Mouse (Mus musculus) testis, adult 2 months (tissue): ENCODE measurements around the gene Gm47996. TPM values are rescaled to one million over a fixed set of nuclear protein-coding genes. Genes with fewer than 3 reads are reported as not detected.
"Not testable (repeated sequence)": the region's sequence is repeated elsewhere in the genome, so short reads cannot be mapped to it uniquely, and the experiment has no call there.

Source experiments
- H3K27ac ChIP-seq: fragments of 200-500 bp; 2 replicates; pipeline ENCODE4 v1.5.1; 2012; ENCODE audit warnings: low read depth, low read length; ENCODE audit not compliant: control insufficient read depth, insufficient read depth
- H3K27me3 ChIP-seq: fragments of 200-500 bp; 2 replicates; pipeline ENCODE4 v1.6.1; 2012; ENCODE audit warnings: mild to moderate bottlenecking, low read length, moderate library complexity; ENCODE audit not compliant: control insufficient read depth, insufficient read depth
- H3K36me3 ChIP-seq: fragments of 200-500 bp; 2 replicates; pipeline ENCODE4 v1.6.1; 2012; ENCODE audit warnings: mild to moderate bottlenecking, low read length; ENCODE audit not compliant: control insufficient read depth, insufficient read depth
- H3K4me1 ChIP-seq: fragments of 200-500 bp; 2 replicates; pipeline ENCODE4 v1.6.1; 2012; ENCODE audit warnings: low read length; ENCODE audit not compliant: control insufficient read depth, insufficient read depth
- H3K4me3 ChIP-seq: fragments of 200-500 bp; 2 replicates; pipeline ENCODE4 v1.5.1; 2012; ENCODE audit warnings: low read depth, mild to moderate bottlenecking, low read length, moderate library complexity, mixed read lengths; ENCODE audit not compliant: control insufficient read depth
- CTCF ChIP-seq: fragments of 200-500 bp; IDR thresholded peaks from 2 replicates; pipeline ENCODE4 v1.5.1; 2012; ENCODE audit warnings: low read depth, mild to moderate bottlenecking, inconsistent platforms, low read length, moderate library complexity; ENCODE audit not compliant: control insufficient read depth, insufficient read depth, insufficient replicate concordance
- POLR2A ChIP-seq: fragments of 200-500 bp; IDR thresholded peaks from 2 replicates; pipeline ENCODE4 v1.6.1; 2012; ENCODE audit warnings: low read depth, mild to moderate bottlenecking, inconsistent platforms, low read length, moderate library complexity; ENCODE audit not compliant: control insufficient read depth
- polyA plus RNA-seq: library from polyadenylated mRNA; depleted of rRNA; stranded (reverse); fragments of >200 nt; gene quantifications from 2 replicates; pipeline ENCODE4 v1.2.3, GENCODE M21; 2012

The Gm47996 gene
- polyA plus RNA-seq, 1 experiment, result 0.41 TPM

DNA sequence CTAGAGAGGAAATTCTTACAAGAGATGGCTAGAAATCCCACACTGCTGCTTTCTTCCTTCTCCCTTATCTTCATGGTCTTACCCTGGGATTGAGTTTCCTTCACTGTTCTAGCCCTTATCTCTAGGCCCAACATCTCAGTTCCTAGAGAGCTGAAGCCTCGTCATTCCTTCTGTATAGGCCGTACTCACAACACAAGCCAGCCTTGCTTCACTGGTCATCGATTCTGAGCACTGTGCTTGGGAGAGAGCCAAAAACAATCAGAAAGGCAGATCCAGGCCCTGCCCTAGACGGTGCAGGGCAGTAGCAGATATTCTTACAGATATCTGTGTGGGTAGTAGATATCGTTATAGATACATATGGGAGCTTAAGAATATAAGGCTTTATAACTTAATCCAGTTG, 7.2 kb upstream of the Gm47996 start:
- not testable (repeated sequence) for H3K4me3 ChIP-seq, H3K27me3 ChIP-seq, H3K27ac ChIP-seq, H3K4me1 ChIP-seq, H3K36me3 ChIP-seq

DNA sequence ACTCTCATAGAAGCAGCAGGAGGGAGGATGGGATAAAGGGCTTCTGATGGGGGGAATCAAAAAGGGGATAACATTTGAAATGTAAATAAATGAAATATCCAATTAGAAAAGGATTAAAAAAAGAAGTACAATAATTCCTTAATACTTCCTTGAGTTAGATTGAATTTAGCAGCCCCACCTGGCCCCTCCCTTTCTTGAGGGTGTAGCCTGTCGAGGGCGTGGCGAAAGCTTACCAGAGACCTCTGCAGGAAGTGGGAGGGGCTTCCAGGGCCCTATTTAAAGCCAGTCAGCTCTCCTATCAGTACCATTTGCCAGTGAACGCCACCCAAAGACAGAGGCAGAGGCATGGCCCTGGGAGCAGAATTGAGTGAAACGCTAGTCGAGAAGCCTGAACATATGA, 6.1 kb upstream of the Gm47996 start, which contains the start of gene 3110040M04Rik:
3110040M04Rik (plus strand) TSS at position 304 of the 400 bp plus-strand sequence.
- not testable (repeated sequence) for H3K27me3 ChIP-seq, H3K27ac ChIP-seq, H3K4me1 ChIP-seq, H3K36me3 ChIP-seq, H3K4me3 ChIP-seq

DNA sequence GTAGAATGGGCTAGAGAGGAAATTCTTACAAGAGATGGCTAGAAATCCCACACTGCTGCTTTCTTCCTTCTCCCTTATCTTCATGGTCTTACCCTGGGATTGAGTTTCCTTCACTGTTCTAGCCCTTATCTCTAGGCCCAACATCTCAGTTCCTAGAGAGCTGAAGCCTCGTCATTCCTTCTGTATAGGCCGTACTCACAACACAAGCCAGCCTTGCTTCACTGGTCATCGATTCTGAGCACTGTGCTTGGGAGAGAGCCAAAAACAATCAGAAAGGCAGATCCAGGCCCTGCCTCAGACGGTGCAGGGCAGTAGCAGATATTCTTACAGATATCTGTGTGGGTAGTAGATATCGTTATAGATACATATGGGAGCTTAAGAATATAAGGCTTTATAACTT, 1.4 kb upstream of the Gm47996 start:
- not testable (repeated sequence) for H3K4me1 ChIP-seq, H3K36me3 ChIP-seq, H3K4me3 ChIP-seq, H3K27ac ChIP-seq, H3K27me3 ChIP-seq

DNA sequence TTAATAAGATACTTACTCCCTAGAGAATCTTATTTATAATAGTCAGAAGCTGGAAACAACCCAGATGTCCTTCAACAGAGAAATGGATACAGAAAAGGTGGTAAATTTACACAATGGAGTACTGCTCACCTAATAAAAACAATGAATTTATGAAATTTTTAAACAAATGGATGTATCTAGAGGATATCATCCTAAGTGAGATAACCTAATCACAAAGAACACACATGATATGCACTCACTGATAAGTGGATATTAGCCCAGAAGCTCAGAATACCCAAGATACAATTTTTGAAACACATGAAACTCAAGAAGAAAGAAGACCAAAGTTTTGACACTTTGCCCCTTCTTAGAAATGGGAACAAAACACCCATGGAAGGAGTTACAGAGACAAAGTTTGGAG, 987 bp upstream of the Gm47996 start:
- not testable (repeated sequence) for H3K27ac ChIP-seq, H3K36me3 ChIP-seq, H3K27me3 ChIP-seq, H3K4me3 ChIP-seq, H3K4me1 ChIP-seq

DNA sequence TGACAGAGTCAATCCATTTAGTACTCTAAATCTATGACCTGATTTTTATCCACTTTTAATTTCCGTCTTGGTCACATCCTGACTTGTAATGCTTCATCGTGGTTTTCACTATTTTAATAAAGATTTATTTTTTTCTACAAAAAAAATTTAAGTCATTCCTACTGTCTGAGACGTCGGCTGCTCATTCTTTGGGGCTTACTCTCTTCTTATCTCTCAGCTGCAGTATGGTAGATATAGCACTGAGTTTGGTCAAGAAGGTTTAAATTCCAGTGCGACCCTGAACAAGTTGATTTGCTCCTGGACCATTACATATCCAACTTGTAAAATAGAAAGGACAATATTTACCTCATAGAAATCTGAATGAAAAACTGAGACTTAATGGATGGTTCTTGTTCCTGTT, 1.7 kb downstream of the Gm47996 start:
- H3K27me3 ChIP-seq, H3K27ac ChIP-seq, H3K4me3 ChIP-seq, H3K36me3 ChIP-seq, H3K4me1 ChIP-seq: not testable (repeated sequence)

DNA sequence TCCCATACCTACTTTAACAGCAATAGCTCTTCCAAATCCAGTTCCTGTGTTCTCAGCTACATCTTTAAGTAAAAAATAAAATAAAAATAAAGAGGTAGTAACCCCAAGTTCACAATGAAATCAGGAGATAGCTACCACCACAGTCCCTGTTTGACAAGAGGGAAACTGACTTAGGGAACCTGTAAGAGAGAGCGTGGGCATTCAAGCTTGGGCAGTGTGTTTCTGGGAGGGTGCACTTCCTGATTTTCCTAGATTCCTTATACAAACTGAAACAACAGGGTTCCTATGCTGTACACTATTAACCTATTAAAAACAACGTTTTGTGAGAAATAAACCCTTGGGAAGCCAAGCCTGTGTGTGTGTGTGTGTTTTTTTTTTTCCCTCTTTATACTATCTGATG, 4.9 kb downstream of the Gm47996 start:
- Histone ChIP-seq H3K27ac (no peak overlapping the region), H3K27me3 (no peaks in the 10 kb centered on the region), H3K4me1 (no peaks in the 10 kb centered on the region), H3K36me3 (no peaks in the 10 kb centered on the region), H3K4me3 (no peak overlapping the region)
- TF ChIP-seq CTCF (no peak), POLR2A (no peak)

DNA sequence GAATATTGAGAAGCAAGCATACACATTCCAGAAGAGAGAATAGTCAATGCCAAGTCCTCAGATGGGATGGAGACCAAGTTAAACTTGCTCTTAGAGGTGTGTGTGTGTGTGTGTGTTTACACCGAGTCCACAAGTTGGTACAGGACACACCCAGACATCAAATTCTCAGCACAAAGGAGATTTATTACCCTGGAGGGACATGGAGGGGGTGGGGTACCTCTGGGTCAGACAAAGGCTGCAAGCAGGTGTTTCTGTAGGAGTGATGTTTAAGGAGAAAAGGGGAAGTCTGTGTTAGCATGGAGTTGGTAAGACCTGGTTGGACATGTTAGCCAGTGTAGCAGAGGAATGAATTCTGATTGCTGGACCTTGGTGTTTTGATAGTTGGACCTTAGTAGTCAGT, 6.1 kb downstream of the Gm47996 start:
- no peak for TF ChIP-seq POLR2A
- TF ChIP-seq CTCF, result no peak
- Histone ChIP-seq H3K4me3 (no peak overlapping the region), H3K36me3 (no peaks in the 10 kb centered on the region), H3K27ac (no peak overlapping the region), H3K4me1 (no peaks in the 10 kb centered on the region), H3K27me3 (no peaks in the 10 kb centered on the region)

DNA sequence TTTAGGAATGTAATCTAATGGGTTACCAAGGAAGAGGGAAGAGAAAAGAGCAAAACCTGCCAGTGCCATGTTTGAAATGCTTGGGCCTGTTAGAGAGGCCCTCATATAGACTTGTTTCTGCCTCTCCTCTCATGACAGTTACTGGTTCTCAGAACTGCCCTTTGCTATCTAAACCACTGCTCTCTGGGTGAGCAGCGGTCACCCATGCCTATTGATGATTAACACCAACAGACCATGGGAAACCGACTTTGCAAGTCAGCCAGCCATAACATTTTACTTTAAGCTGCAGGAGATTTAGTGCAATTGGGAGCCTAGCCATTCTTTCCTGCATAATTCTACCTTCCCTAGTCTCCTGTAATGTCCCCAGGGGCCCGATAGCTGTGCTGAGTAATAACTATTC, 6.5 kb downstream of the Gm47996 start:
- TF ChIP-seq CTCF (no peak), POLR2A (no peak)
- no peak overlapping the region for H3K4me3 ChIP-seq
- H3K27me3 ChIP-seq, result no peaks in the 10 kb centered on the region
- no peak overlapping the region for H3K27ac ChIP-seq
- no peaks in the 10 kb centered on the region for H3K36me3 ChIP-seq
- no peaks in the 10 kb centered on the region for H3K4me1 ChIP-seq

DNA sequence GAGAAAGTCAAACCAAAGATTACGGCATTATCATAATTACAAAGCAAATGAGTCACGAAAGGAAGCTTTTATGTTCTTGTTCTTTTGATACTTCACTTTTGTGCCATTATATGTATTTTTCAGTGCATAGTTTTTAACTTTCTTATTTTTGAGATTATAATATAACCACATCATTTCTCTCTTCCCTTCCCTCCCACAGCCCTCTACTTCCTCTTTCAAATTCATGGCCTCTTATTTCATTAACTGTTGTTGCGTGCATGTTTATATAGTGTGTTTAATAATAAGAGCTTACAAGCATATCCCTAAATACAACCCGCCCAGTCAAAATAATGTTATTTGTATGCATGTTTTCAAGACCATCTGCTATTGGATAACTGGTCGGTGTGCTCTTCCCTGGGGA, 9.1 kb downstream of the Gm47996 start:
- Histone ChIP-seq H3K27me3 (no peaks in the 10 kb centered on the region), H3K36me3 (no peaks in the 10 kb centered on the region), H3K27ac (no peak overlapping the region), H3K4me3 (no peak overlapping the region), H3K4me1 (no peaks in the 10 kb centered on the region)
- TF ChIP-seq POLR2A (no peak), CTCF (no peak)
